Mouse (Mus musculus): ENCODE results near the gene Rtf1.

- TF ChIP-seq CTCF (IDR thresholded peaks at IDR 0.05; ENCODE audit: low read depth) (no peak), EP300 (IDR thresholded peaks at IDR 0.05; ENCODE audit: low read depth) (no peak)
Observed at GRCm38 (mm10) chr2:119760251-119760650, 85.4 kb downstream of the Rtf1 start, which contains the start of gene Ltk.
